Mouse (Mus musculus): Measurements from ENCODE around the gene Ndufv3. TPM values are rescaled to one million over a fixed set of nuclear protein-coding genes. Genes with fewer than 3 reads are reported as not detected.

Gene Ndufv3
- 100 to 1,000 TPM; 372 to 422 TPM for total RNA-seq (2021)
- long read RNA-seq, experiment 1, transcript Ndufv3-201 (4 exons, 1,582 nt): minor isoform, 63 of 452 reads
- long read RNA-seq, experiment 1, transcript Ndufv3-202 (3 exons, 493 nt): major isoform, 360 of 452 reads
- long read RNA-seq, experiment 1, partial matches to known transcripts: 19 of 452 reads
- long read RNA-seq, experiment 1, other reads (novel, unspliced or antisense): 9 of 452 reads
- long read RNA-seq, experiment 2, transcript Ndufv3-202 (3 exons, 493 nt): major isoform, 194 of 233 reads
- long read RNA-seq, experiment 2, transcript Ndufv3-201 (4 exons, 1,582 nt): minor isoform, 31 of 233 reads
- long read RNA-seq, experiment 2, partial matches to known transcripts: 2 of 233 reads
- long read RNA-seq, experiment 2, other reads (novel, unspliced or antisense): 6 of 233 reads

DNA sequence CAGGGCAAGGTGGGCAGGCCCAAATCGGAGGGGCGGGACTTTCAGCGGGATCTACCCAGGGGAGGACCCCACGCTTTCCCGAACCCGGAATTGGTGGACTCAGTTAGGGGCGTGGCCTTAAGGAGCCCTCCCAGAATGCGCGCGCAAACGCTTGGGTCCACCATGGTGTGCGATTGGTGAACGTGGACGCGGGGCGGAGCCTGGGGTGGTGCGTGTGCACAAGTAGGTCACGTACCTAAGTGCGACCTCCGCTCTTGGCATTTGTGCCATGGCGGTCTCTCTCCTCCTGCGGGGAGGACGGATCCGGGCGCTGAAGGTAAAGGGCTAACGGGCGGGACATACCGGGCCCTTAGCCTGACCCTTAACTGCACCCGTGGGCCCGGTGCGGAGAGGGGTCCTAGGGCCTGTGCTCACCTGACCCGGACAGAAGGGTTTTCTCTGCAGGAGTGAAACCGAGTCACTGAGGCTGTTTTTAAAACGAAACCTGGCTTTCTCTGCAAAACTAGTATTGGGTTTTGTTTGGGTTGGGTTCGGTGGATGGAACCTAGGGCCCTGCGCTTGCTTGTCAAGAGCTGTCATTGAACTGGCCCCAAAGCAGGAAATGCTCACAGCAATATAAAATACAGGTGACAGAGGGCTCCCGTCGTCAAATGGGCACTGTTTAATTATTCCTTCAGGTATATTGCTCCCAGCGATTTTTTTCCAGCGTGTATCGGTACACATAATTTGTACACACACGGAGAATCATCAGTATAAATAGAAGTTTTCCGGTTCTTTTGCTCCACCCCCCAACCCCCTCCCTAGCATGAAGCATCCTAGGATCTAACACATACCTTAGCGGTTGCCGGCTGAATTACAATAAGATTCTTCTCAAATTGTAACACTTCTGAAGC is at the start of gene Ndufv3, which contains the start of gene Wdr4:
TSS of gene Ndufv3 (plus strand) at position 170 of the 893 bp plus-strand sequence.
TSS of gene Wdr4 (minus strand) at position 35 of the 893 bp plus-strand sequence.
- DNase-seq: peak; percentile 99 to 100

DNA sequence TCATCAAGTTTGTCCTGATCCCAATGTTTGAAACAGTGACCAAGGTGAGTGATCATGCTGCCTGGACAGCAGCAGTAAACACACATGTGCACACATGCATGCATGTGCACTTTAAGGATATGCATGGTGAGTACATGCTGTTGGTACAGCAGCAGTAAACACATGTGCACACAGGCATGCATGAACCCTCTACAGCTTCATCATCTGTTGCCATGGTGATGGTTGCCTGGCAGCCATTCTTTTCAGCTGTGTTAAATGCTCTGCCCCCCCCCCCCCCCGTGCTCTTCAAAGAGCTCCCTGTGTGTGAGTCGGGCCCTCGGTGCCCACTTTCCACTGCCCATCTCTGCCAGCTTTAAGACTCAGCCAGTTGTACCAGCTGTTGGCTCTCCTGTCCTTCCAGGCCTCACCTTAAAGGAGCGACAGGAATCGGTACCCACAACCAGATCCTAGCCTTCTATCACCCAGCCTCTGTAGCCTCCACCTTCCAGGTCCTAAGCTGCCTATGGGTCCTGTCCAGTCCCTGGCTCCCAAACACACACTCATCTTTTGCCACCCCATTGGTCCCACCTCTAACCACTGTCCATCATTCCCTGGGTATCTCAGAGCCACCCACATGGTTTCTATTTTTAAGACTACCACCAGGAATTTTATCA is 49.0 kb upstream of the Ndufv3 start:
- no peak for DNase-seq

DNA sequence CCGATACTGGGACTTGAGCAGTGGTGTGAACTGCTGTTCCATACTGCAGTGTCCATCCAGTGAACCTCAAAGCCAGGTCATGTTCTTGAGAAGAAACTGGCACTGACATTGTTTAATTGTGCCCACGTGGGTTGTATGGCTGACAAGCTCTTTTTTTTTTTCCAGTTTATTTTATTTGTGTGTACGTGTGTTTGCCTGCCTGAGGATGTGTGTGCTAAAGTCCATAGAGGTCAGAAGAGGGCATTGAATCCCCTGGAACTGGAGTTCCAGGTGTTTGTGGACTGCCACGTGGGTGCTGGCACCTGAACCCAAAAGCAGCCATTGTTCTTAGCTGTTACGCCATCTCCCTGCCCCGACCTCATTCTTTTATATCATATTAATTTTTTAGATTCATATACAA is 45.5 kb upstream of the Ndufv3 start:
- DNase-seq: no peak

DNA sequence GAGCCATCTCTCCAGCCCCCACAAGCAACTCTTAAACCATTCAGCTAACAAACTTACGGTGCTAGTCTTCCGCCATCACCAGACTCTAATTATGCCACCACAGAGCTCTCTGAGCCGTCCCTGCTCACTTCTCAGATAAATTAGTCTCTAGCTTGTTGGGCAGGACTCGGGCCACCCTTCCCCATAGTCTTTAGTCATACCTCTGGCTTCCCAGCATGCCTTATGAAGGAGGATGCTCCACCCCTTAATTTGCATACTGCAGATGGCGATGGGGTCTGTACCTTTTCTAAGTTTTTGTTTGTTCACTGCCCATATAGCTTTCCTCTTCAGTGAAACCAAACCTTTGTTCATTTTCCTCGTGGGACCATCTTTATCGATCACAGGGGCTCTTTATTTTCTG is 41.3 kb upstream of the Ndufv3 start:
- DNase-seq: no peak

DNA sequence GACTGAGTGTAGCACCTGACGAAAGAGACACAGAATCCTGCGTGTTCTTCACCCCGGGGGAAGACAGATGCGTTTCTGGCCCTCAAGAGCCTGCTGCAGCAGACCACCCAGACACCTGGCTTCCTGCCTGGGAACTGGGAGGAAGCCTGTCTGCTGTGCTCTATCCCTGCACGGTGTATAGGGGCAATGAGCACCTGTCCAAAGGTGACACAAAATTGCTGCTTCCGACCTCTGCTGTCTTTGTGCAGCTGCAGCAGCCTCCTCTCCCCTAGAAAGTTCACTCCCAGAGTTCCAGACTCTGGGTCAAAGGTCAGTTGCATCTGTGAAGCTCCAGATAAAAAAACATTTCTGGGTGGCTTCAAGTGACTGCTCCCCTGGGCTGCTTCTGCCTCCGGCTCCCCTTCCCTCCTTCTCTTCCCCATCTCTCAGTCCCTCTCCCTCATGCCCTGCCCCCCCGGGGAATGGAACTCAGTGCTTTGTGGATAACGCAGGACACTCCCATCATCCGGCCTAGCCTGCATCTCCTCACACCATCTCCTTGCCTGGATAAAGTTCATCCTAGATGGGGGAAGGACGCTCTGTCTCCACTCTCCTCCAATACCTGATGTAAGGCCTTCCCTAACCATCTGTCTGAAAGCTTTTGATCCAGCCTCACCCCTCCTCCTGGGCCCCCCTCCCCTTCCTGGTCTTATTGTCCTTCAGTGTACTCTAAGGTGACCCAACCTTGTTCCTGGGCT is 40.6 kb upstream of the Ndufv3 start:
- no peak for DNase-seq

DNA sequence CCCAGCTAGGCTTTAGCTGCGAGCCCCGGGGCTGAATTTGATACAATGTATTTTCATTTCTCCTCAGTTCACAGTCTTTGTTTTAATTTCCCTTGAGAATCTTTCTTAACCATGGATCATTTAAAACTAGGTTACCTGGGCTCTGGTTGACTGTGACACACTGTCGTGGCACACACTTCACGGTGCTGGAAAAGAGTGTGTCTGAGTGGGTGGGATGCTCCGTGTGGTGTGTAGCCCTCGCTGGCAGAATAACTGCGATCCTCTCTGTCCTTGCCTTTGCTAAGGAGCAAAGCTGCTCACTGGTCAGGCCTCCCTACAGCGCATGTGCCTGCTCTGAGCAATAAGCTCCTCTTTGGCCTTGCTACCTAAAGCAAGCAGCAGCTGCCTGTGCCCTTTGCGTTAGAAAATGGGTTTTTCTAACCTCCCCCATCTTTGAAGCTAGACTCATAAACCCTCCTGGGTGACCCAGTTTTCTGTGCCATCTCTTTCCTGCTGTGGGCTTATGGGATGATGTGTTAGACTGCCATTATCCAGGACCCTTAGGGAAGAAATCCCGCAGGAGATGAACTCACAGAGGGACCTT is 33.2 kb upstream of the Ndufv3 start:
- no peak for DNase-seq

DNA sequence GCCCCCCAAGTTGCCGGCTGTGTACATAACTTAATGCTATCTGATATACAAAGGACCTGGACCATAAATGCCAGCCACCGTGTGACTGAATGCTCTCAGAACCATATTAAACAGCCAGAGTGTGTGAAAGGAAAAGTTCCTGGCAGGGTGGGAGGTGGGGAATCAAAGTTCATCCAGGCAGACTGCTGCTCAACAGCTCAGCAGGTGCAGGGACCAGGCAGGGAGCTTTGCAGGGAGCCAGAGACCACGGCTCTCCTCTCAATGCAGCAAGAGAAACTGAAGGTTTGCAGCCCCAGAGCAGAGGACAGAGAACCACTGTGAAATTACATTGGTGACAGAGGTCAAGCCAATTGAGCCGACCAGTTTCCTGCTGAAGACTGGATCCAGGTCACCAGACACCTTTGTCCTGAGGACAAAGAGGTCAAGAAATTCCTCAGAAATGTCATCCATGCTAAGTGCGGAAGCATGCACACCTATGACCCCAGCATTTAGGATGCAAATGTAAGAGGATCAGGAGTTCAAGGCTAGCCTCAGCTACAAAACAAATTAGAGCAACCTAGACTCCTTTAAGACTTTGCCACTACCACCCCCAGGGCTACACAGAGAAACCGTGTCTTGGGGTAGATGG is 32.4 kb upstream of the Ndufv3 start:
- DNase-seq: no peak

DNA sequence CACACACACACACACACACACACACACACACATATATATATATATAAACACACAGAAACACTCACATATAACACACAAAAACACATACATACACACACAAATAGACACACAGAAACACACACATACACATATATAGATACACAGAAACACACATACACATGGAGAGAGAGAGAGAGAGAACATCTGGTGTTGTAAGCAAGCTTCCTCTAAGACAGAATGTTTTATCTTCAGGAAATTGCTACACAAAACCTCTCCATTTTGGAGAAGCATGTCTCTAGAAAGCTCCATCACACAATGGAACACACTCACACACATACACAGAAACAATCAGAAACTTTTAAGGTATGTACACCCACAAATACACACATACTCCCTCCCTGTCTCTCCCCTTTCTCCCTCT is 28.6 kb upstream of the Ndufv3 start:
- DNase-seq: no peak

DNA sequence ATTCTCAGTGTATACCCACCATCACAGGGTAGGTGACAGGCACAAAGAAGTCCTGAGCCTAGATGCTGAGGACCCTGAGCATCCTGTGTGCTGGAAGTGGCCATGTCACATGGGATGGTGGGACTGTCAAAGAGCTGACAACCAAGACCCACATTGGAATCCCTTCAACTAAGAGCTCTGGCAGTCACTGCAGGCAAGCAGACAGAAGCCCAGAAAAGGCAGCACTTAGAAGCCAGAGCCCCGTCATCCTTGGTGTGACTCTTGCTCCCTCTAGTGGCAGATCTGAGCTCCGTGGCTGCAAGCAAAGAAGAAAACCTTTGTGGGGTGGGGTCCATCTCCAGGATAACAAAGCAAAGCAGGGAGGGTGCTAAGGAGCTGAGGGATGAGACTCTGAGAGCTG is 27.5 kb upstream of the Ndufv3 start:
- peak; percentile 66 to 82 for DNase-seq

DNA sequence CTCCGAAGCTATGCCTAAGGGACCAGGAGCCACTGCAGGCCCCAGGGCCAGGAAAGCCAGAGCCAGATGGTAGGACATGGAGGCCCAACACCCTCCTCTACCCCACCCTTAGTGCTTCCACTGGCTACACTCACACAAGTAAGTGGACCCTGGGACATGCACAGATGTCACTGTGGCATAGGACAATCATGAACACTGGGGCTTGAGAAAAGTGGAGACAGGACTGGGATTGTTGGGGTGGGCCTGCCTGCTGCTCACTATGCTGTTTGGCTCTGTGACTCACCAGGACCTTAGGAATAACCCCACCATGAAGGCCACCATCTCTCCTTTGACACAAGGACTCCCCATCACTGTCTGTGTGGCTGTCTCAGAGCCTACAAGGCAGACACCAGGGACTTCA is 24.9 kb upstream of the Ndufv3 start:
- DNase-seq: no peak

DNA sequence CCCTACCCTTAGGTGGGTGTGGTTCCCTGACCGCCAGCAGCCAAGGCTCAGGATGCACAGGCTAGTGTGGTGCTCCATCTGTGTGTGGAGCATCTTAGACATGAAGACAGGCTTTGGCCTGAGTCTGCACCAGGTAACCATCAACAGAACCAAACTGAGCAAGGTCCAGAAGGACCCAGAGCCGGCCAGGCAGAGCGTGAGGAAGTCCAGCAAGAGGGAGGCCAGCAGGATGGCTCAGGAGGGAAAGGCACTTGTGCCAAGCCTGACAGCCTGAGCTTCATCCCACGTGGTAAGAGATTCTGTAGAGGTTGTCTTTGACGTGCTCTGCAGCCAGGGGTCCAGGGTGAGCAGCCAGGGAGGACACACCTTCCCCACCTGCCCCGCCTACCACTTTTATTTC is 22.2 kb upstream of the Ndufv3 start:
- no peak for DNase-seq

DNA sequence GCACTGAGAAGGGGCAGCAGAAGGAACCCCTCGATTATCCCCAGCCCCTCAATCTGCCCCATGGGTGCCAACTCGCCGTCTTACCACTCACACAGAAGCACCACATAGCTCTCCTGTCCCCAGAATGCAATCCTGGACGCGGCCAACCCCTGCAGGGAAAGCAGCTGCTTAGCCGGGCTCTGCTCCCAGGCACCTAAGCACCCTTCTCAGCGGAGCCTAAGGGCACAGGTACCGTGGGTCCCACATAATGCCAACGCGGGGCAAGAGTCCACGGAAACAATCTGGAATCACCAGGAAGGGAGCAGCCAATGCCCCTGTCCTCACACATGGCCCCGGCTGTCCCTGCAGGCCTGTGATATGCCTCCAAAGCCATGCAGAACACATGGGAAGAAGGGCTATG is 20.2 kb upstream of the Ndufv3 start:
- no peak for DNase-seq

DNA sequence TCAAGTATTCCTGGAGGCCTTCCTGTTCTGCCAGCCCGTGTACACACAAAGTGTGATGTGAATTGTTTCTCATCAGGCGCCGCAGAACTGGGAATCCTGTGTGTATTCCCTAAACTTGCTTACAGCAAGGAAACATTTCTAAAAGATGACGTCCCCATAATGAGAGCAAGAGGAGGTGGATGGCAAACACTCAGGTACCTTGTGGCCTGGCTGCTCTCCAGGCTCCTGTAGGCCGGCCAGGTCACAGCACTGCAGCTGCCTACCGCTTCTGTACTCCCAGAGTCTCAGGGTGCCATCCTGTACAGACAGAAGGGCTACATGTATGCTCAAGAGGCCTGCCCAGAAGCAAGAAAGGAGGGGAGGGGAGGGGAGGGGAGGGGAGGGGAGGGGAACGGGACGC is 19.5 kb upstream of the Ndufv3 start:
- no peak for DNase-seq

DNA sequence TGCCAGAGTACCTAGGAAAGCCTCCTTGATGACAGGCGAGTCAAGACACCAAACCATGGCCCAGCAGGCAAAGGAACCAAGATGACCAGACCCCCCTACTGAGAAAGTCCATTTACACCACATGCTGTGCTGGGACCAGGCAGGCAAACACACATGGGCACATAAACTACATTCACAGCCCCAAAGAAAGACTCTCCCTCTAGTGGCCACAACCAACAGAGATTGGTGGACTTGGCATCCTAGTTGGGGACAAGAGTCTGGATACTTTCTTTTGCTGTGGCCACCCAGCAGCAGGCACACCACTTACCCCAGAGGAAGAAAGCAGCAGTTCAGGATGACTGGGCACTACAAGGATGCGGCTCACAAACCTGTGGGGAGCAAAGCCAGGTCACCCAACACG is 19.0 kb upstream of the Ndufv3 start:
- no peak for DNase-seq

DNA sequence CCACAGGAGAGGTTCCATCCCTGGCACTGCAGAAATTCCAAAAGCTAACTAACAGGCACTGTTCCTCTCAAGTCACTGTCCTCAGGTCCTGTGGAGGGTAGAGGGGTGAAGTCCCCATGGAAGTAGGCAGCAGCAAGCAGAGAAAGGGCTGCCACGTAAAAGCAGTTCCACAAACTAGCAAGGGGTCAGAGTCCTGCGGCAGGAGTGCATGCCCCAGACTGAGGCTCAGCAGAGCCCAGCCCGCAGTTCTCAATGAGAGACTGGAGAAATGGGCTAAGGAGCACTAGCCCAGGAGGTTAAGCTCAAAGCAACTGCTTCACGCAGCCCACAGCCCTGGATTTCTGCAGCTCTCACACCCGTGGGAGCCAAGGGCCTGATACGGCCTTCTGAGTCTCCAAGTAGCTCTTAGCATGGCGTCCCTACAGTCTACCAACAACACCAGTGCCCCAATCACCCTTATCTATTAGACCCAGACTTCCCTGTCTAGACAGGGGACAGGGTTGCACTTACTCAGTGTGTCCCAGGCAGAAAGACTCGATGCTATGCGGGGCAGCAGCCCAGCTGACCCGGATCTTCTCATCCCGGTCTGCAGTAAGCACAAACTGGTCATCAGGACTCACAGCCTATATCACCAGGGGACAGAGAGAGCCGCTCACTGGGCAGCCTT is 17.5 kb upstream of the Ndufv3 start:
- DNase-seq: no peak

DNA sequence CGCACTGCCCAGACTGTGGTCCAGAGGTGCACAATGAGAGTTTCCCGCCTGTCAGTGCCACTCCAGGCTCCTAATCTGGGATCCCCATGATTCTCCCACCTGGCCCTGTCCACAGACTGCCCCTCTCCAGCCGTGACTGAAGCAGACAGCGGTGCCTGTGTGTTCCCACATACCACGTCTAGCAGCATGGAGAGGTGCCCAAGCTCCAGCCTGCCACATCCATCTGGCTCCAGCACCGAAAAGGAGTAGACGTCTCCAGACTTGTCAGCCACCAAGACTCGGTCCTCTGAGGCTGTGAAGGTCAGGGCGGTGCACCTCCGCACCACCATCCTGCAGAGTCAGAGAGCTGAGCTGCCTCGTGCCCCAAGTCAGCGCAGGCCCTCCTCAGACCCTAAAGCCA is 16.6 kb upstream of the Ndufv3 start:
- no peak for DNase-seq

DNA sequence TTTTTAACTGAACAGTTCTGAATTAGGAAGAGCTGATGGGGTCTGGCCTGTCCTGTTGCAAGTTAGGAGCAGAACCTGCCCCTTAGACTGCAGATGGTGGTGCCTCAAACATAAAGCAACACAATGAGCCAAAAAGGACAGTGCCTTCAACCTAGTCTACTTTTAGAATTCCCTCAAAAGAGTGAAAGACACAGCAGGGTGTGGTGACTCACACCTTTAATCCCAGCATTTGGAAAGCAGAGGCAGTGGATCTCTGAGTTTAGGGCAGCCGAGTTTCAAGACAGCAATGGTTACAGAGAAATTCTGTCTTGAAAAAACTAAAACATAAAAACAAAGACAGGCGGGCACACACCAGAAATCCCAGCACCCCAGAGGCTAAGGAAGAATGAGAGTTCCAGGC is 16.0 kb upstream of the Ndufv3 start:
- DNase-seq: no peak

DNA sequence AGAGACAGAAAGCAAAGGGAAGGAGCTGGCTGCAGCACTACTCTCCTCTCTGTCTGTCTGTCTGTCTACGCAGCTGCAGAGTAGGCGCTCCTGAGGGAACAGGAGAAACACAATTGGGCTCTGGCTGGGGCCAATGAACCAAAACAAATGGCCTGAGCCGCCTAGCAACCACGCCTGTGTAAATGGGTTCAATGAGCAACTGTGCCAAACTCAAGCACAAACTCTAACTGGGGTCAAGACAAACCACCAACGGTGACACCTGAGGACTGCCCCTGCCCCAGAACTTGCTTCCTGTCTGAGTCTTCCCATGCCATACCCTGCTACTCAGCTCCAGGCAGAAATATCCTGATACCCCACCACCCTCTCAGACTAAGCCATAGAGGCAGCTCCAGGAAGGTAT is 14.9 kb upstream of the Ndufv3 start:
- no peak for DNase-seq

DNA sequence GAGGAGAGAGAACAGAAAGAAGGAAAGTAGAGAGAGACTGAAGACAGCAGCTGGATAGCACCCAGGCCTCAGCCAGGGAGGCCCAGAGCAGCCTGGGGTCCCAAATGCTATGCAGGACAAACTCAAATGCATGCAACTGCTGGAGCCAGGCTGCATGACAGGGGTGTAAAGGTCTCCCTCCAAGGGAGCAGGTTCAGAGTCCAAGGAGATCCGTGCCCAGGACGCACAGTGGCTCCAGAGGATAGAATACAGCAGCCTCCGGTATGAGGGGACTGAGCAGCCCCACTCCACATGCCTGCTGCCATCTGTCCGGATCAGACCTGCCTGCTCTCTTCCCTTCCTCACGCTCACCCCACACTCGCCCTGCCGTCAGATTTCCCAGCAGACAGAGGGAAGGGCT is 13.6 kb upstream of the Ndufv3 start:
- no peak for DNase-seq

DNA sequence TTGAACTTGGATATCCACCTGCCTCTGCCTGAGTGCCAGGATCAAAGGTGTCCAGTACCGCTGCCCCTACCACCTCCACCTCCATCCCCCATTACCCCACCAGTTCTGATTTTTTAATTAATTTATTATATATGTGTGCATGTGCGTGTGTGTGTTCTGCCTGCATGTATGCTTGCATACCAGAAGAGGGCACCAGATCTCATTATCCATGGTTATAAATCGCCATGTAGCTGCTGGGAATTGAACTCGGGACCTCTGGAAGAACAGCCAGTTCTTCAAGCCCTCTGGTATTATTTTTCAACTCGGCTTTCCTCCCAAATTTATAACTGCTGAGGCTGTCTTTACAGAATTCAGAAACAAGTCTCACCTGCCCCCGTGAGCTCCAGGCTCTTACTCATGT is 9.0 kb upstream of the Ndufv3 start:
- no peak for DNase-seq
